Mouse (Mus musculus): ENCODE results near the gene Hand1.

DNA sequence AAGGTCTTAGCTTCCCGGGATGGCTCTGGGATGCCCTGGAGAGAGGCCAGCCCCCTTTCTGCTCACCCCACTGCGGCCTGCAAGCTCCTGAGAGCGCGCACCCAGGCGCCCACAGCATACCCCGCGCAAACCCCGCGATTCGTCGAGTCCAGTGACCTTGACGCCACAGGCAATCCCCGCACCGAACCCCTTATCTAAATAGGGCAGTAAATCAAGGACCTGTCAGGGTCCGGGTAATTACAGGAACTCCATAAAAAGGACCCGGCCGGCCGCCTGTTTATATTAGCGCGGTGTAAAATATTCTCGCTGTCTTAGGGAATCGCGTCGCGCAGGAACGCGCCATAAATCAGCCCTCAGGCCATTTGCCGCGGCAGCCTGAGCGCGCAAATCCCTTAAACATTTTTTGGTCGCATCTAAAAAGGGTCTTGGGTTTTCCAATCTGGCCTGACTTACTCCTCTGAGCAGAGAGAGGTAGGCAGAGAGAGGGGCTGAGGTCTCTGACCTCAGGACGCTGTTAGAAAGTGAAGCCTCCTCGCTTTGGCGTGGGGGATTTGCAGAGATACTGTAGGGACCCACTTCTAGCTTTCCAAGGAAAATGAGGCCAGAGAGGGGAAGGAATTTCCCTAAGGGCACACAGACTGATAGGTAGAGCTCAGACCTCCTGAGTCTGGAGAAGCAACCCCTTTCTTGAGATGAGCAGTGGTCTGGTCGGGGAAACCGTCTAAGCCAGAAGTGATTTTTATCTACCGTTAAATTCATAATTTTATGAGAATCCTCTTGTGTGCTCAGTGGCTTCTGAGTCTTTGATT, 4.5 kb upstream of the Hand1 start:
- no peak for TF ChIP-seq CHD2 (IDR thresholded peaks at IDR 0.05; ENCODE audit: low read depth, low read length)
- no peak for TF ChIP-seq HCFC1 (IDR thresholded peaks at IDR 0.05; ENCODE audit: borderline replicate concordance, insufficient read depth, low read length)

All from ES-E14 (cell line).